Comparison of ENCODE assay signal across 8 mouse cellular contexts in genomic region chr11:115173549-115174339, GRCm38 (mm10). TPM values are rescaled to one million over a fixed set of nuclear protein-coding genes. Genes with fewer than 3 reads are reported as not detected.
DNase-seq lines count a peak whose midpoint lies in the region; ATAC-seq and TF ChIP-seq lines count a peak whose summit lies in the region.

No protein-coding gene starts in this region.

- H3K79me2 ChIP-seq in liver, adult 2 months (ENCODE audit: control insufficient read depth, insufficient read depth, low read length) = peaks cover 39% of the 10 kb centered on the region

- no peak overlapping the region for H3K4me3 ChIP-seq in liver, adult 2 months (ENCODE audit: insufficient read depth, low read depth, low read length)
- no peak overlapping the region for H3K4me3 ChIP-seq in embryonic facial prominence, embryonic 12.5 days
- no peak overlapping the region for H3K4me3 ChIP-seq in limb, embryonic 14.5 days (replicated peaks; ENCODE audit: low read length)
- H3K4me3 ChIP-seq in stomach, embryonic 16.5 days (replicated peaks; ENCODE audit: low read length) = peak overlapping the region; percentile 1; the same call in 1 of the 2 replicates

- intact Hi-C loops in left cerebral cortex, postnatal 36 days (cut with DNase I) = no loop called here

- TF ChIP-seq POLR2A in liver, adult 2 months (IDR thresholded peaks at IDR 0.05; ENCODE audit: extremely low read depth, insufficient read depth, low read length) = no peak
- no peak for TF ChIP-seq POLR2A in limb, embryonic 14.5 days (IDR thresholded peaks at IDR 0.05; ENCODE audit: borderline replicate concordance, extremely low read depth, insufficient read depth, insufficient read length)

- 0 out of 2 replicates have a peak overlapping the region, but pooled peaks have one; percentile 15 for H3K4me2 ChIP-seq in embryonic facial prominence, embryonic 12.5 days (replicated peaks)
- peak overlapping the region; percentile 10; the same call in 1 of the 2 replicates for H3K4me2 ChIP-seq in limb, embryonic 14.5 days (replicated peaks; ENCODE audit: low read depth, low read length, severe bottlenecking)
- peak overlapping the region; percentile 40 for H3K4me2 ChIP-seq in stomach, embryonic 16.5 days (ENCODE audit: low read depth, low read length)

- 51% methylated on average over 16 of the region's 16 CpGs for WGBS in liver, adult 2 months
- 7% methylated on average over 16 of the region's 16 CpGs for WGBS in embryonic facial prominence, embryonic 12.5 days
- 13% methylated on average over 16 of the region's 16 CpGs for WGBS in limb, embryonic 14.5 days
- 19% methylated on average over 16 of the region's 16 CpGs for WGBS in stomach, embryonic 16.5 days

- no peak for TF ChIP-seq CTCF in liver, adult 2 months (IDR thresholded peaks at IDR 0.05; ENCODE audit: low read depth, low read length)

- no peaks in the 10 kb centered on the region for H3K27me3 ChIP-seq in liver, adult 2 months (ENCODE audit: control insufficient read depth, insufficient read depth, low read length)
- peaks cover 30% of the 10 kb centered on the region for H3K27me3 ChIP-seq in embryonic facial prominence, embryonic 12.5 days
- 0 out of 2 replicates have a peak, but pooled peaks cover 5% of the 10 kb centered on the region for H3K27me3 ChIP-seq in limb, embryonic 14.5 days (ENCODE audit: control insufficient read depth, insufficient read depth, low read length)
- no peaks in the 10 kb centered on the region for H3K27me3 ChIP-seq in stomach, embryonic 16.5 days (ENCODE audit: control insufficient read depth, insufficient read depth, low read length)

- H3K9me3 ChIP-seq in embryonic facial prominence, embryonic 12.5 days = no peaks in the 10 kb centered on the region
- H3K9me3 ChIP-seq in limb, embryonic 14.5 days (ENCODE audit: control insufficient read depth, low read length) = no peaks in the 10 kb centered on the region
- H3K9me3 ChIP-seq in stomach, embryonic 16.5 days (replicated peaks; ENCODE audit: control insufficient read depth, low read length) = no peaks in the 10 kb centered on the region

- peak overlapping the region; percentile 22 for H3K9ac ChIP-seq in liver, adult 2 months (ENCODE audit: low read depth, low read length)
- 0 out of 2 replicates have a peak overlapping the region, but pooled peaks have one; percentile 30 for H3K9ac ChIP-seq in embryonic facial prominence, embryonic 12.5 days
- no peak overlapping the region for H3K9ac ChIP-seq in limb, embryonic 14.5 days (ENCODE audit: low read depth, low read length, severe bottlenecking)
- H3K9ac ChIP-seq in stomach, embryonic 16.5 days (ENCODE audit: low read length) = peak overlapping the region; percentile 57

- H3K4me1 ChIP-seq in liver, adult 2 months (ENCODE audit: control insufficient read depth, insufficient read depth, low read length) = peaks cover 75% of the 10 kb centered on the region
- peaks cover 71% of the 10 kb centered on the region for H3K4me1 ChIP-seq in embryonic facial prominence, embryonic 12.5 days
- H3K4me1 ChIP-seq in limb, embryonic 14.5 days (ENCODE audit: control insufficient read depth, insufficient read depth, low read length) = peaks cover 41% of the 10 kb centered on the region
- H3K4me1 ChIP-seq in stomach, embryonic 16.5 days (ENCODE audit: control insufficient read depth, insufficient read depth, low read length) = peaks cover 63% of the 10 kb centered on the region

- no peak for DNase-seq in liver, adult 2 months (ENCODE audit: extremely low read depth, low read depth, low spot score)
- no peak for DNase-seq in liver
- no peak for DNase-seq in limb, embryonic 14.5 days (ENCODE audit: low spot score)
- DNase-seq in left cerebral cortex, postnatal 36 days (ENCODE audit: low spot score in 2 of 2) = no peak
- no peak for DNase-seq in cerebellum, adult 9-11 months
- DNase-seq in right cerebral cortex, postnatal 25 days = no peak

- no peaks in the 10 kb centered on the region; the same call in none of the 2 replicates for H3K36me3 ChIP-seq in liver, adult 2 months (ENCODE audit: control insufficient read depth, insufficient read depth, low read length)
- H3K36me3 ChIP-seq in embryonic facial prominence, embryonic 12.5 days = no peaks in the 10 kb centered on the region
- no peaks in the 10 kb centered on the region for H3K36me3 ChIP-seq in limb, embryonic 14.5 days (ENCODE audit: control insufficient read depth, insufficient read depth, low read length)
- no peaks in the 10 kb centered on the region for H3K36me3 ChIP-seq in stomach, embryonic 16.5 days (ENCODE audit: control insufficient read depth, insufficient read depth, low read length)

- peak overlapping the region; percentile 53 for H3K27ac ChIP-seq in liver, adult 2 months (replicated peaks; ENCODE audit: insufficient read depth, low read depth, low read length)
- H3K27ac ChIP-seq in embryonic facial prominence, embryonic 12.5 days = peak overlapping the region; percentile 70
- H3K27ac ChIP-seq in limb, embryonic 14.5 days (replicated peaks; ENCODE audit: low read depth, low read length) = no peak overlapping the region
- H3K27ac ChIP-seq in stomach, embryonic 16.5 days (ENCODE audit: low read length) = peak overlapping the region; percentile 89

- ATAC-seq in embryonic facial prominence, embryonic 12.5 days (ENCODE audit: insufficient number of reproducible peaks, insufficient read depth, low FRiP score, low TSS enrichment) = 0 out of 2 replicates have a peak, but pooled peaks have one; percentile 10
- ATAC-seq in limb, embryonic 14.5 days (ENCODE audit: low FRiP score, low read depth) = no peak
- ATAC-seq in stomach, embryonic 16.5 days (ENCODE audit: insufficient read depth, low FRiP score) = peak; percentile 61; the same call in 1 of the 2 replicates

RNA-seq across cellular contexts. Expression of gene Slc9a3r1, which starts 10.6 kb away (rescaled TPM):
- 113 and 117 TPM in 2 replicates for total RNA-seq in liver, adult 2 months (2014; rRNA removed)
- 130 and 177 TPM in 2 replicates for polyA plus RNA-seq in liver, adult 2 months (2012; rRNA removed)
- polyA plus RNA-seq in embryonic facial prominence, embryonic 12.5 days (2016; fragmentation: Nextera tagmentation; extraction: Ambion mirVana) = 34.6 and 35.4 TPM in 2 replicates
- polyA plus RNA-seq in limb, embryonic 14.5 days (2012; rRNA removed) = 19.1 and 22.0 TPM in 2 replicates
- 29.9 and 33.7 TPM in 2 replicates for polyA plus RNA-seq in limb, embryonic 14.5 days (2014; fragmentation: Nextera tagmentation; extraction: Ambion mirVana)
- 136 and 138 TPM in 2 replicates for polyA plus RNA-seq in stomach, embryonic 16.5 days (2015; fragmentation: Nextera tagmentation; extraction: Ambion mirVana)
- total RNA-seq in left cerebral cortex, postnatal 36 days (2021) = 10 to 100 TPM; 76.4 to 82.8 TPM

RNA-seq across cellular contexts. Expression of gene Tmem104, which starts 13.5 kb away (rescaled TPM):
- 5.3 and 8.1 TPM in 2 replicates for total RNA-seq in liver, adult 2 months (2014; rRNA removed)
- polyA plus RNA-seq in liver, adult 2 months (2012; rRNA removed) = 8.7 and 9.1 TPM in 2 replicates
- 10.1 and 13.4 TPM in 2 replicates for polyA plus RNA-seq in embryonic facial prominence, embryonic 12.5 days (2016; fragmentation: Nextera tagmentation; extraction: Ambion mirVana)
- 9.2 and 16.9 TPM in 2 replicates for polyA plus RNA-seq in limb, embryonic 14.5 days (2012; rRNA removed)
- polyA plus RNA-seq in limb, embryonic 14.5 days (2014; fragmentation: Nextera tagmentation; extraction: Ambion mirVana) = 11.4 and 12.4 TPM in 2 replicates
- 8.3 and 9.7 TPM in 2 replicates for polyA plus RNA-seq in stomach, embryonic 16.5 days (2015; fragmentation: Nextera tagmentation; extraction: Ambion mirVana)
- total RNA-seq in left cerebral cortex, postnatal 36 days (2021) = 10 to 100 TPM; 14.2 to 15.4 TPM

RNA-seq across cellular contexts. Expression of gene Nat9, which starts 13.9 kb away (rescaled TPM):
- 42.7 and 43.7 TPM in 2 replicates for total RNA-seq in liver, adult 2 months (2014; rRNA removed)
- polyA plus RNA-seq in liver, adult 2 months (2012; rRNA removed) = 28.7 and 35.2 TPM in 2 replicates
- polyA plus RNA-seq in embryonic facial prominence, embryonic 12.5 days (2016; fragmentation: Nextera tagmentation; extraction: Ambion mirVana) = 21.8 and 23.7 TPM in 2 replicates
- 25.6 and 32.1 TPM in 2 replicates for polyA plus RNA-seq in limb, embryonic 14.5 days (2012; rRNA removed)
- polyA plus RNA-seq in limb, embryonic 14.5 days (2014; fragmentation: Nextera tagmentation; extraction: Ambion mirVana) = 20.0 and 24.3 TPM in 2 replicates
- polyA plus RNA-seq in stomach, embryonic 16.5 days (2015; fragmentation: Nextera tagmentation; extraction: Ambion mirVana) = 21.8 and 23.4 TPM in 2 replicates
- 10 to 100 TPM; 25.2 to 30.1 TPM for total RNA-seq in left cerebral cortex, postnatal 36 days (2021)

RNA-seq across cellular contexts. Expression of gene Cd300lf, which starts 40.0 kb away (rescaled TPM):
- total RNA-seq in liver, adult 2 months (2014; rRNA removed) = 1.2 and 1.5 TPM in 2 replicates
- polyA plus RNA-seq in liver, adult 2 months (2012; rRNA removed) = 0.54 and 1.1 TPM in 2 replicates
- 0.28 TPM in 1 of 2 replicates, not detected in the other for polyA plus RNA-seq in embryonic facial prominence, embryonic 12.5 days (2016; fragmentation: Nextera tagmentation; extraction: Ambion mirVana)
- polyA plus RNA-seq in limb, embryonic 14.5 days (2012; rRNA removed) = 0.35 and 0.65 TPM in 2 replicates
- 0.14 and 0.29 TPM in 2 replicates for polyA plus RNA-seq in limb, embryonic 14.5 days (2014; fragmentation: Nextera tagmentation; extraction: Ambion mirVana)
- 2.0 and 3.4 TPM in 2 replicates for polyA plus RNA-seq in stomach, embryonic 16.5 days (2015; fragmentation: Nextera tagmentation; extraction: Ambion mirVana)
- total RNA-seq in left cerebral cortex, postnatal 36 days (2021) = under 1 TPM; 0.44 to 0.48 TPM
